In genomic region chr12:116473761-116474160, GRCm38 (mm10) we compare ENCODE assay signal across 20 mouse cellular contexts. TPM values are rescaled to one million over a fixed set of nuclear protein-coding genes. Genes with fewer than 3 reads are reported as not detected.
DNase-seq lines count a peak whose midpoint lies in the region; ATAC-seq and TF ChIP-seq lines count a peak whose summit lies in the region.
"Had no signal": no experiment of that assay in that cellular context is flagged by ENCODE, and none has a peak within 500 bp of the region (broad histone marks: within the 10 kb centered on the region; RNA-seq: fewer than 3 reads in every experiment).

No protein-coding gene starts in this region.

- no peaks in the 10 kb centered on the region for H3K79me2 ChIP-seq in MEL (ENCODE audit: control insufficient read depth, insufficient read depth, low read length, poor library complexity)

- no peaks in the 10 kb centered on the region for H3K36me3 ChIP-seq in limb, embryonic 11.5 days (ENCODE audit: control insufficient read depth, insufficient read depth, low read length)
- no peaks in the 10 kb centered on the region for H3K36me3 ChIP-seq in limb, embryonic 10.5 days
- H3K36me3 ChIP-seq in MEL (ENCODE audit: control insufficient read depth in 1 of 2, insufficient read depth in 2 of 2, low read length in 2 of 2): peaks cover 0 to 18% of the 10 kb centered on the region in 2 experiments; a peak in 2 of 4 replicates
- H3K36me3 ChIP-seq: embryonic facial prominence, embryonic 10.5 days; embryonic facial prominence, embryonic 12.5 days; forebrain, embryonic 15.5 days had no signal

- no peak overlapping the region for H3K4me2 ChIP-seq in limb, embryonic 11.5 days (ENCODE audit: low read depth, severe bottlenecking)
- H3K4me2 ChIP-seq: embryonic facial prominence, embryonic 12.5 days; forebrain, embryonic 13.5 days; forebrain, embryonic 15.5 days had no signal

- TF ChIP-seq RAD21 in MEL (IDR thresholded peaks at IDR 0.05; ENCODE audit: low read depth, low read length): no peak

- H3K4me3 ChIP-seq in limb, embryonic 11.5 days (ENCODE audit: low read depth, low read length): no peak overlapping the region
- no peak overlapping the region for H3K4me3 ChIP-seq in limb, embryonic 10.5 days
- no peak overlapping the region for H3K4me3 ChIP-seq in MEL (ENCODE audit: control insufficient read depth in 1 of 2, insufficient read depth in 1 of 2, low read depth in 2 of 2, low read length in 2 of 2)
- H3K4me3 ChIP-seq: embryonic facial prominence, embryonic 10.5 days; embryonic facial prominence, embryonic 12.5 days; forebrain, embryonic 13.5 days; forebrain, embryonic 15.5 days had no signal

- no peak overlapping the region for H3K27ac ChIP-seq in limb, embryonic 11.5 days (replicated peaks; ENCODE audit: low read depth, low read length)
- H3K27ac ChIP-seq in limb, embryonic 10.5 days: no peak overlapping the region
- no peak overlapping the region for H3K27ac ChIP-seq in MEL (ENCODE audit: control insufficient read depth, low read depth, low read length)
- H3K27ac ChIP-seq: embryonic facial prominence, embryonic 10.5 days; embryonic facial prominence, embryonic 12.5 days; forebrain, embryonic 13.5 days; forebrain, embryonic 15.5 days had no signal

- TF ChIP-seq POLR2A in MEL (IDR thresholded peaks at IDR 0.05; ENCODE audit: control insufficient read depth in 1 of 2, insufficient read depth in 1 of 2, low read depth in 1 of 2, low read length in 2 of 2, poor library complexity in 1 of 2): no peak

- DNase-seq in limb, embryonic 11.5 days (ENCODE audit: low spot score): peak; percentile 3
- DNase-seq in limb, embryonic 10.5 days (ENCODE audit: low spot score): no peak
- peak; percentile 51 for DNase-seq in MEL (ENCODE audit: low read depth, low spot score)
- no peak for DNase-seq in layer of hippocampus, postnatal 14 days (ENCODE audit: low spot score in 2 of 2)
- DNase-seq: adrenal gland, adult 8-10 months; adrenal gland, postnatal 14 days; adrenal gland, postnatal 36 days; cerebellum, adult 11-12 months; cerebellum, adult 2 months; cerebellum, adult 9-10 months; cerebellum, postnatal 10 days; cerebellum, postnatal 25 days; forebrain, postnatal 0 days had no signal

- peak; percentile 29 to 60; a peak in 2 of 4 replicates for TF ChIP-seq EP300 in MEL (IDR thresholded peaks at IDR 0.05; ENCODE audit: low read depth in 1 of 2, low read length in 2 of 2)

- TF ChIP-seq CTCF in MEL (IDR thresholded peaks at IDR 0.05 in 2 of 3, conservative IDR thresholded peaks at IDR 0.05 in 1 of 3; ENCODE audit: control insufficient read depth in 1 of 3, insufficient read depth in 1 of 3, low read depth in 2 of 3, low read length in 3 of 3, poor library complexity in 1 of 3, severe bottlenecking in 1 of 3): no peak

- ATAC-seq in limb, embryonic 11.5 days (ENCODE audit: insufficient number of reproducible peaks, low FRiP score, low TSS enrichment, low read depth): no peak
- ATAC-seq in megakaryocyte, adult 5-6 weeks (ENCODE audit: poor library complexity, severe bottlenecking): peak; percentile 14; the same call in 1 of the 2 replicates
- ATAC-seq: activated CD4-positive, CD25-positive, alpha-beta regulatory T cell, adult 4 months; forebrain, embryonic 13.5 days; forebrain, embryonic 15.5 days; forebrain, postnatal 0 days; Patski had no signal

- no peak overlapping the region for H3K9ac ChIP-seq in limb, embryonic 11.5 days (ENCODE audit: low read length)
- no peak overlapping the region for H3K9ac ChIP-seq in MEL (ENCODE audit: control insufficient read depth, low read depth, low read length, poor library complexity, severe bottlenecking)
- H3K9ac ChIP-seq: embryonic facial prominence, embryonic 12.5 days; forebrain, embryonic 13.5 days; forebrain, embryonic 15.5 days; forebrain, postnatal 0 days had no signal

- H3K27me3 ChIP-seq in limb, embryonic 11.5 days (ENCODE audit: control insufficient read depth, insufficient read depth, low read length): no peaks in the 10 kb centered on the region
- no peaks in the 10 kb centered on the region for H3K27me3 ChIP-seq in limb, embryonic 10.5 days (ENCODE audit: low read depth, poor library complexity, severe bottlenecking)
- no peaks in the 10 kb centered on the region for H3K27me3 ChIP-seq in MEL (ENCODE audit: control insufficient read depth in 1 of 2, insufficient read depth in 2 of 2, low read length in 2 of 2)
- H3K27me3 ChIP-seq: embryonic facial prominence, embryonic 12.5 days; forebrain, embryonic 13.5 days; forebrain, embryonic 15.5 days; Patski had no signal

- H3K9me3 ChIP-seq in limb, embryonic 11.5 days (ENCODE audit: control insufficient read depth, low read length): no peaks in the 10 kb centered on the region
- no peaks in the 10 kb centered on the region for H3K9me3 ChIP-seq in limb, embryonic 10.5 days (replicated peaks)
- no peaks in the 10 kb centered on the region for H3K9me3 ChIP-seq in MEL (replicated peaks; ENCODE audit: insufficient read depth, low read length)
- H3K9me3 ChIP-seq: embryonic facial prominence, embryonic 10.5 days; embryonic facial prominence, embryonic 12.5 days; forebrain, embryonic 13.5 days; forebrain, embryonic 15.5 days had no signal

- no peaks in the 10 kb centered on the region for H3K4me1 ChIP-seq in limb, embryonic 11.5 days (ENCODE audit: control insufficient read depth, insufficient read depth, low read length)
- H3K4me1 ChIP-seq in limb, embryonic 10.5 days: no peaks in the 10 kb centered on the region
- H3K4me1 ChIP-seq in MEL (ENCODE audit: control insufficient read depth in 1 of 2, insufficient read depth in 2 of 2, low read length in 2 of 2): peaks cover 13 to 14% of the 10 kb centered on the region in 2 experiments
- H3K4me1 ChIP-seq: embryonic facial prominence, embryonic 10.5 days; embryonic facial prominence, embryonic 12.5 days; forebrain, embryonic 13.5 days; forebrain, embryonic 15.5 days had no signal

TF ChIP-seq in MEL, 35 proteins besides CTCF, POLR2A, EP300 and RAD21:
- peak; percentile 61 for TF ChIP-seq GATA1 (IDR thresholded peaks at IDR 0.05; ENCODE audit: low read depth, low read length)
- TF ChIP-seq ETS1 (IDR thresholded peaks at IDR 0.05; ENCODE audit: low read depth, low read length): 0 out of 2 replicates have a peak, but pooled peaks have one; percentile 28
- no peak for TF ChIP-seq BHLHE40 (IDR thresholded peaks at IDR 0.05; ENCODE audit: borderline replicate concordance, low read depth, low read length)
- no peak for TF ChIP-seq SMC3 (IDR thresholded peaks at IDR 0.05; ENCODE audit: low read depth, low read length)
- no peak for TF ChIP-seq KAT2A (conservative IDR thresholded peaks at IDR 0.05; ENCODE audit: low read depth, low read length)
- TF ChIP-seq CHD2 (IDR thresholded peaks at IDR 0.05; ENCODE audit: low read length): no peak
- peak; percentile 37; the same call in 1 of the 2 replicates for TF ChIP-seq ELF1 (IDR thresholded peaks at IDR 0.05; ENCODE audit: low read depth, low read length)
- 0 out of 2 replicates have a peak, but pooled peaks have one; percentile 24 for TF ChIP-seq ZNF384 (IDR thresholded peaks at IDR 0.05; ENCODE audit: low read depth, low read length)
- TF ChIP-seq MXI1 (IDR thresholded peaks at IDR 0.05; ENCODE audit: low read depth, low read length): peak; percentile 41; the same call in 1 of the 2 replicates
- TF ChIP-seq MAX (IDR thresholded peaks at IDR 0.05; ENCODE audit: low read length): peak; percentile 50; the same call in 1 of the 2 replicates
- peak; percentile 76; the same call in 1 of the 2 replicates for TF ChIP-seq MYC (IDR thresholded peaks at IDR 0.05; ENCODE audit: low read depth, low read length)
- TF ChIP-seq USF1 (IDR thresholded peaks at IDR 0.05; ENCODE audit: low read depth, low read length): no peak
- TF ChIP-seq JUND (IDR thresholded peaks at IDR 0.05; ENCODE audit: low read depth, low read length): no peak

RNA-seq across cellular contexts. Expression of gene Ptprn2, which starts 11.8 kb away (rescaled TPM):
- polyA plus RNA-seq in limb, embryonic 11.5 days (2014; fragmentation: Nextera tagmentation; extraction: Ambion mirVana): 0.11 TPM in 1 of 2 replicates, not detected in the other
- polyA plus RNA-seq in limb, embryonic 10.5 days (2016; fragmentation: Nextera tagmentation; extraction: Ambion mirVana): 0.09 and 0.16 TPM in 2 replicates
- not detected in 2 replicates for total RNA-seq in MEL (2012; rRNA removed)
- not detected for polyA plus RNA-seq in MEL (2012; ENCODE audit: insufficient read depth in 1 of 2, insufficient read length in 2 of 2, low read depth in 1 of 2, low replicate concordance in 2 of 2, missing spikeins in 1 of 2)
- not detected in 2 replicates for total RNA-seq in megakaryocyte, adult 5-6 weeks (2015)
- not detected in 2 replicates for total RNA-seq in megakaryocyte, adult 5-6 weeks (2017)
- total RNA-seq in layer of hippocampus, postnatal 14 days (2021): 100 to 1,000 TPM; 256 to 277 TPM
- polyA plus RNA-seq: activated CD4-positive, CD25-positive, alpha-beta regulatory T cell, adult 4 months; Patski had no signal

Comparison
In these comparisons a context has a peak if more than half of its experiments do, and no peak if none do; other contexts are left out.
1. DNase-seq: peak in limb, embryonic 11.5 days (single experiment) and MEL (single experiment); none in limb, embryonic 10.5 days (single experiment) and layer of hippocampus, postnatal 14 days (0 of 2).
2. RNA of gene Ptprn2, which starts 11.8 kb away (total RNA-seq): 256 to 277 TPM in layer of hippocampus, postnatal 14 days; not detected in MEL and not detected in megakaryocyte, adult 5-6 weeks; every median in the first group is over 100 times any median in the second.